Mouse (Mus musculus) subcutaneous adipose tissue, adult 2 months (tissue): ENCODE data around the gene Hbb-bt. TPM values are rescaled to one million over a fixed set of nuclear protein-coding genes. Genes with fewer than 3 reads are reported as not detected.

Experiments
- polyA plus RNA-seq: library from polyadenylated mRNA; depleted of rRNA; stranded (reverse); fragments of >200 nt; gene quantifications from 2 replicates; pipeline ENCODE4 v1.2.3, GENCODE M21; 2012; ENCODE audit warnings: low replicate concordance; rRNA removed

Gene Hbb-bt
- 130 and 168 TPM in 2 replicates for polyA plus RNA-seq

DNA sequence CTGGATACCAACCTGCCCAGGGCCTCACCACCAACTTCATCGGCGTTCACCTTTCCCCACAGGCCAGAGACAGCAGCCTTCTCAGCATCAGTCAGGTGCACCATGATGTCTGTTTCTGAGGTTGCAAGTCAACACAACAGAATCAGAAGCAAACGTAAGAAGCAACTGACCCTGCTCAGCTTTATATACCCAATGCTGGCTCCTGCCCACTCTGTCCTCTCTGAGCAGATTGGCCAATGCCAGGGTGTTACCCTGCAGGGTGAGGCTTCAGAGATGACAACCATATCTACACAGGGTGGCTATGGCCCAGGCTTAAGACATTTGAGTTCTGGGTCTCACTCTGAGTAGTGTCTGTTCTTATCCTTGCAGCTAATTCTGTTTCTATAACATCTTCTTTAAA lies at the start of gene Hbb-bt:
Hbb-bt (minus strand) TSS at position 231 of the 400 bp plus-strand sequence.

DNA sequence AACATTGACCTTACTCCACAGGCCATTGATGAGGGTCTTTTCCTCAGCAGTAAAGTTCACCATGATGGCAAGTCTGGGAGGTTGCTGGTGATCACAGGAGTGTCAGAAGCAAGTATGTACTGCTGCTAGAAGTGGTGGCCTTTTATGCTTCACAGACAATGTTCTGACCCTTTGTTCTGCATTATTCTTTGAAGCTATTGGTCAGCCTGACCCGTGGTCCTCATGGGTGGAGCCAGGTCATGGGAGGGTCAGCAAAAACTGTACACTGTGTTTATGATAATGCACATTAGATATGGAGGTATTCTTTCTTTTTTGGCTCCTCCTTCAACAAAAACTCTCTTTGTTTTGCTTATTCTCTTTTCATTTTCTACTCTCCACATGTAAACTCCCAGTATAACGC lies 39.3 kb upstream of the Hbb-bt start, which contains the start of gene Hbb-y:
Hbb-y (minus strand) TSS at position 127 of the 400 bp plus-strand sequence.

DNA sequence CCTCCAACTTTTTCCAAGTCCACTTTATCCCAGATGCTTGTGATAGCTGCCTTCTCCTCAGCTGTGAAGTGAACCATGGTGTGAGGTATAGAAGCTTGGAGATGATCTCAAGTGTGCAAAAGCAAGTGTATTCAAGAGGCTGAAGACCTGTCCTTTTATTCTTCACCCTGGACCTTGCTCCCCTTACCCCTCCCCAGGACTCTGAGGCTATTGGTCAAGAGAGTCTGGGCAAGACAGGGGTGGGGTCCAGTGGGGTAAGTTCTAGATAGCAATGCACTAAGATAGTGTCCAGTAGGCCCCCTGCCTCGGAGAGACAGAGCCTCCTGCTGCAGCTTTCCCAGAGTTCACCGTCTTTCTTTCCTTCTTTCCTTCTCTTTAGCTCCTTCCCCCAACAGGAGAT lies 29.2 kb upstream of the Hbb-bt start, which contains the start of gene Hbb-bh1:
Hbb-bh1 (minus strand) TSS at position 131 of the 400 bp plus-strand sequence.

GRCm38 (mm10) chr7:103840268-103840667 lies 26.5 kb upstream of the Hbb-bt start, which contains the start of gene Hbb-bh2:
Gene Hbb-bh2, minus strand, starts transcription at chr7:103840520.

GRCm38 (mm10) chr7:103827808-103828207 lies 14.0 kb upstream of the Hbb-bt start, which contains the start of gene Hbb-bs:
Gene Hbb-bs, minus strand, starts transcription at chr7:103828096.

DNA sequence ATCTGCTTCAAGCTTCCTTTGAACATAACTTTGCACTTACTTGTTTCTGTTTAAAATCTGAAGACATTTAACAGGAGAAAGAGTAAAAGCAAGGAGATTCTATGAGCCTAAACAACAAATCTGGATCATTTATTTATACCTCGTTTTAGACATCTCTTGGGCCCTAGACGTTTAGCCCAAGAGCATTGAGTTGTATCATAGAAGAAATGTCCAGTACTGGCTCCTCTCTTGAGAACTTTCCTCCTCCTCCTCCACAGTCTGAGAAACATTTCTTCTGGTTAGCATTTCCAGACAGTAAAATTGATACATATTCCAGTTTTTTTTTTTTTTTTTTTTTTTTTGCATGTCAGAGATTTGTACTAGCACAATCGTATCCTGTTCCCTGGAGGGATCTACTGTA lies 22.1 kb downstream of the Hbb-bt start, which contains the start of gene Olfr67:
Olfr67 (minus strand) TSS at position 101 of the 400 bp plus-strand sequence.

GRCm38 (mm10) chr7:103779598-103779997 lies 34.2 kb downstream of the Hbb-bt start, which contains the start of gene Olfr68:
Gene Olfr68, minus strand, starts transcription at chr7:103779698.

GRCm38 (mm10) chr7:103771494-103771893 lies 42.3 kb downstream of the Hbb-bt start, which contains the start of gene Olfr69:
Gene Olfr69, minus strand, starts transcription at chr7:103771594.

Other genes starting within 250 kb of the Hbb-bt start
- not detected in 2 replicates for gene Olfr616, start 244.9 kb downstream of the Hbb-bt start, polyA plus RNA-seq
- not detected in 2 replicates for gene Olfr617, start 240.9 kb downstream of the Hbb-bt start, polyA plus RNA-seq
- not detected in 2 replicates for gene Olfr618, start 223.9 kb downstream of the Hbb-bt start, polyA plus RNA-seq
- not detected in 2 replicates for gene Olfr619, start 213.4 kb downstream of the Hbb-bt start, polyA plus RNA-seq
- gene Olfr620, start 201.5 kb downstream of the Hbb-bt start, polyA plus RNA-seq: not detected in 2 replicates
- gene Olfr622, start 171.3 kb downstream of the Hbb-bt start, polyA plus RNA-seq: not detected in 2 replicates
- gene Olfr623, start 150.3 kb downstream of the Hbb-bt start, polyA plus RNA-seq: not detected in 2 replicates
- gene Olfr624, start 142.8 kb downstream of the Hbb-bt start, polyA plus RNA-seq: not detected in 2 replicates
- not detected in 2 replicates for gene Olfr625-ps1, start 131.3 kb downstream of the Hbb-bt start, polyA plus RNA-seq
- gene Olfr243, start 99.3 kb downstream of the Hbb-bt start, polyA plus RNA-seq: not detected in 2 replicates
- not detected in 2 replicates for gene Olfr628, start 83.6 kb downstream of the Hbb-bt start, polyA plus RNA-seq
- gene Olfr629, start 69.1 kb downstream of the Hbb-bt start, polyA plus RNA-seq: not detected in 2 replicates
- gene Olfr630, start 56.7 kb downstream of the Hbb-bt start, polyA plus RNA-seq: not detected in 2 replicates
- not detected in 2 replicates for gene Olfr69, start 42.4 kb downstream of the Hbb-bt start, polyA plus RNA-seq
- gene Olfr68, start 34.3 kb downstream of the Hbb-bt start, polyA plus RNA-seq: not detected in 2 replicates
- gene Olfr67, start 22.2 kb downstream of the Hbb-bt start, polyA plus RNA-seq: not detected in 2 replicates
- gene Hbb-bs, start 14.1 kb upstream of the Hbb-bt start, polyA plus RNA-seq: 1,520 and 2,066 TPM in 2 replicates
- gene Hbb-bh2, start 26.5 kb upstream of the Hbb-bt start, polyA plus RNA-seq: not detected in 2 replicates
- not detected in 2 replicates for gene Hbb-bh1, start 29.2 kb upstream of the Hbb-bt start, polyA plus RNA-seq
- not detected in 2 replicates for gene Hbb-y, start 39.2 kb upstream of the Hbb-bt start, polyA plus RNA-seq
- gene Olfr66, start 72.3 kb upstream of the Hbb-bt start, polyA plus RNA-seq: not detected in 2 replicates
- not detected in 2 replicates for gene Olfr64, start 80.5 kb upstream of the Hbb-bt start, polyA plus RNA-seq
- not detected in 2 replicates for gene Olfr65, start 89.5 kb upstream of the Hbb-bt start, polyA plus RNA-seq
- gene Olfr631, start 114.8 kb upstream of the Hbb-bt start, polyA plus RNA-seq: not detected in 2 replicates
- not detected in 2 replicates for gene Olfr632, start 120.4 kb upstream of the Hbb-bt start, polyA plus RNA-seq
- gene Olfr633, start 130.4 kb upstream of the Hbb-bt start, polyA plus RNA-seq: not detected in 2 replicates
- not detected in 2 replicates for gene Olfr635, start 157.2 kb upstream of the Hbb-bt start, polyA plus RNA-seq
- not detected in 2 replicates for gene Olfr638, start 184.8 kb upstream of the Hbb-bt start, polyA plus RNA-seq
- not detected in 2 replicates for gene Olfr639, start 203.3 kb upstream of the Hbb-bt start, polyA plus RNA-seq
- gene Olfr640, start 211.6 kb upstream of the Hbb-bt start, polyA plus RNA-seq: not detected in 2 replicates
- not detected in 2 replicates for gene Olfr641, start 221.4 kb upstream of the Hbb-bt start, polyA plus RNA-seq
- not detected in 2 replicates for gene Olfr642, start 238.7 kb upstream of the Hbb-bt start, polyA plus RNA-seq
- gene 4930516K23Rik, start 247.4 kb upstream of the Hbb-bt start, polyA plus RNA-seq: not detected in 2 replicates